Mouse (Mus musculus) brain, embryonic 14.5 days (tissue): ENCODE measurements around the gene Tldc2. TPM values are rescaled to one million over a fixed set of nuclear protein-coding genes. Genes with fewer than 3 reads are reported as not detected.

Experiments
- DNase-seq: peaks from one replicate; pipeline ENCODE4 v3.0.0-alpha.2; 2011; ENCODE audit warnings: low read depth
- CTCF ChIP-seq: fragments of 200-500 bp; IDR thresholded peaks from 2 replicates; pipeline ENCODE4 v1.5.1; 2012; ENCODE audit warnings: inconsistent platforms, mild to moderate bottlenecking, moderate library complexity, borderline replicate concordance; ENCODE audit not compliant: insufficient read depth, insufficient read length; ENCODE audit errors: extremely low read depth
- POLR2A ChIP-seq: fragments of 200-500 bp; IDR thresholded peaks from 2 replicates; pipeline ENCODE4 v1.6.1; 2012; ENCODE audit warnings: mild to moderate bottlenecking, inconsistent platforms, borderline replicate concordance; ENCODE audit not compliant: poor library complexity, insufficient read depth, insufficient read length, severe bottlenecking; ENCODE audit errors: extremely low read depth
- polyA plus RNA-seq: library from polyadenylated mRNA; depleted of rRNA; stranded (reverse); fragments of >200 nt; gene quantifications from 2 replicates; pipeline ENCODE4 v1.2.3, GENCODE M21; 2012

The Tldc2 gene
- polyA plus RNA-seq, 1 experiment: not detected

DNA sequence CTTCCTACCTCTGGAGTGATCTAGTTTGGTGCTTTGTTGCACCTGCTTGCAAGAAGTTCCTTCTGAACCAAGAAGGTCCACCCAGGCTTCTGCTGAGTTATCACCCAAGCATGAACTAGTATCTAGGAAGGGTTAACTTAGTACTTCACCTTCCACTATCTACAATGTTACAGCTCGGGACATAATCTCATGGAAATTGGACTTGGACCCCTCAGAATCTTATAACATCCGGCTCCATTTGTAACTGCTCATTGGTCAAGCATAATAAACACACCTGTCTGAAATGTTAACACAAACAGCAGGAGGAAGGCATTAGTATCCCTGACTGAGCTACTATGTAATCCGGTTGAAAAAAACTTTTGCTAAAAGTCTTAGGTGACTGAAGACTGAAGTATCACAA, 40.5 kb downstream of the Tldc2 start:
- no peak for TF ChIP-seq POLR2A
- TF ChIP-seq CTCF: no peak
- DNase-seq: no peak

GRCm38 (mm10) chr2:157128072-157128471, 41.2 kb downstream of the Tldc2 start:
- peak; percentile 18 for DNase-seq
- TF ChIP-seq POLR2A: no peak
- TF ChIP-seq CTCF: no peak

DNA sequence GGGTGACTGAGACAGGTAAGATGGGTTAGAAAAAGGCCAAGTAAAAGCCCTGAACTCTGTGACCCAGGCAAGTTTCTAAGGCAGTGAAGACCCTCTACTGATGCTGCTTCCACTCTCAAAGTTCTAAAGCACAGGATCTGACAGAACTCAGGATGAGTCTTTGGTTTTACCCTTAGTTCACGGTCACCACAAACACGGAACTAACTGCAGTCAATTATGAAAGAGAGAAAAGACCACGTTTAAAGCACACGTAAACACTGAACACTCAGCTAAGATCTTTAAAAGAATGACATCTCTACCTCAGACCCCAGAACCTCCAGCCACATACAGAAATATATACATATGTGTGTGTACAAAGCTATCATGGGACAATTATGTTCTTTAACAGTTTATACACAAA, 42.2 kb downstream of the Tldc2 start:
- TF ChIP-seq POLR2A (no peak), CTCF (no peak)
- no peak for DNase-seq

DNA sequence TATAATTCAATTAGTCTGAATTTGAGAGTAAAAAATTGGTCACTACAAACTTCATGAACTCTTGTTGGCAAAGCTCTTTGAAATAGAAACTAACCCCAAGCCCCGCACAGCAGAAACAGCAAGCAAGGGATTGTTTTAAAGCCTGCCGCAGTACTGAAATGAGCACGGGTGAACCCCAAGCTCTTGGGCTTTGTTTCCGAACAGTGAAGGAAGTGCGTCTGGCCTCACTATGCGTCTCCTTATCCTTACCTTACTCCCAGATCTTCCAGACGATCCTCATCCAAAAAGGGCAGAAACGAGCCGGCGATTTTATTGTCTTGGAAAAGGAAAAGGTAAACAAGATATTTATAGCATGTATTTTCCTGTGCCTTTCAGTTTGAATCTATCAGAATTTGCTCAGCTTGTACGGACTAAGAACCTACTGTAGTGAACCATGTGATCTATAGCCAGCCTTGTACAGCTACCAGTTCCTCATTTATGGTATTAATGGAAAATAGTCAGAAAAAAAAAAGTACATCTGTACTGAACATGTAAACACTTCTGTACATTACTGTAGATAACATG, 42.8 kb downstream of the Tldc2 start:
- TF ChIP-seq CTCF: no peak
- TF ChIP-seq POLR2A: no peak
- no peak for DNase-seq

GRCm38 (mm10) chr2:157130813-157131514, 44.1 kb downstream of the Tldc2 start:
- no peak for TF ChIP-seq CTCF
- TF ChIP-seq POLR2A: no peak

GRCm38 (mm10) chr2:157132086-157132485, 45.2 kb downstream of the Tldc2 start:
- no peak for DNase-seq

More at GRCm38 (mm10) chr2:157130813-157131514, 44.1 kb downstream of the Tldc2 start:
- DNase-seq: no peak

DNA sequence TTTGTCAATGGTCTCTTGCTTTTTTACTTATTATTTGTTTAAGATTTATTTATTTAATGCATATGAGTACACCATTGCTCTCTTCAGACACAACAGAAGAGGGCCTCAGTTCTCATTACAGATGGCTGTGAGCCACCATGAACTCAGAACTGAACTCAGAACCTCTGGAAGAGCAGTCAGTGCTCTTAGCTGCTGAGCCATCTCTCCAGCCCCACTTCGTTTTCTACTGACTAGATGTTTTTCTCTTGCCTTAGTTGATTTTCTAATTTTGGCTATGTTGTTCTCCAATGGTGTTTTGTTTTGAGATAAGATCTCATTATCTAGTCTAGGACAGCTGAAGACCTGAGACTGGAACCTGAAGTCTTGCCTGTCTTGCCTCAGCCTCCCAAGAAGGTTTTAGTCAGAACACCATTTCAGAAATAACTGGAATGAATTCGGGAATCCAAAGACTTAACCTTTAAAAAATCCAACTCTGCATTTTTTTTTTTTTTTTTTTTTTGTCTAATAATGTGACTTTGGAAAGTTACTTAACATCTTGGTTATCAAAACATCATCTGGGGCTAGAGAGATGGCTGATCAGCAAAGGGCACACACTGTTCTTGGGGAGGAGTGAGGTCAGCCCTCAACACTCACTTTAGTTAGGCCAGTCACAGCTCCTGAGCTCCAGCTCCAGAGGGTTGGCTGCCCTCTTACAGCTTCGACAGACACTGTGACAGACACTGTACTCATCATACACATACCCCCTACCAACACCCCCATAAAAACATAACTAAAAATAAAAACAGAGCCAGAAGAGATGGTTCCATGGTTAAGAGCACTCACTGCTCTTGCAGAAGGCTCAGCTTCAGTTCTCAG, 46.1 kb downstream of the Tldc2 start:
- no peak for DNase-seq
- TF ChIP-seq CTCF (no peak), POLR2A (no peak)

More at GRCm38 (mm10) chr2:157132086-157132485, 45.2 kb downstream of the Tldc2 start:
- TF ChIP-seq CTCF (no peak), POLR2A (no peak)

- TF ChIP-seq POLR2A (no peak), CTCF (no peak)
- peak; percentile 5 for DNase-seq
These were observed 47.1 kb downstream of the Tldc2 start for GRCm38 (mm10) chr2:157133769-157134478.

GRCm38 (mm10) chr2:157134479-157134931, 47.6 kb downstream of the Tldc2 start:
- peak; percentile 16 for DNase-seq
- TF ChIP-seq POLR2A: no peak
- TF ChIP-seq CTCF: no peak

- peak; percentile 96 for DNase-seq
- peak; percentile 42; the same call in 1 of the 2 replicates for TF ChIP-seq POLR2A
- TF ChIP-seq CTCF: peak; percentile 16; the same call in 1 of the 2 replicates
These were observed 48.2 kb downstream of the Tldc2 start, which contains the start of gene Samhd1 for GRCm38 (mm10) chr2:157135014-157135413. Gene Samhd1 (minus strand): TSS chr2:157135265.

GRCm38 (mm10) chr2:157135529-157136120, 48.8 kb downstream of the Tldc2 start:
- DNase-seq: no peak
- TF ChIP-seq CTCF: no peak
- TF ChIP-seq POLR2A: no peak

DNA sequence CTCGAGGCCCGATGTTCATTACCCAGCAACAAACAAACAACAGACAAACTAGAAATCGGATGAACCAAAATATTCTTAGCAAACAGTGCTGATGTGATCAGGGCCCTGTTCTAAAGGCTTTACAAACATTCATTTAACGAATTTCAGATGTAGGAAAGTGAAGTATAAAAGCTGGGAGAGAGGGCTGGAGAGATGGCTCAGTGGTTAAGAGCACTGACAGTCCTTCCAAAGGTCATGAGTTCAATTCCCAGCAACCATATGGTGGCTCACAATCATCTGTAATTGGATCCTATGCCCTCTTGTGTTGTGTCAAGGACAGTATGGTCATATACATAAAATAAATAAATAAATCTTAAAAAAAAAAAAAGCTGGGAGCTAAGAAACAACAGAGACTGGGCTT, 49.3 kb downstream of the Tldc2 start:
- TF ChIP-seq CTCF (no peak), POLR2A (no peak)
- DNase-seq: no peak
